Mouse (Mus musculus) MEL (cell line): ENCODE results near the gene Aip. TPM values are rescaled to one million over a fixed set of nuclear protein-coding genes. Genes with fewer than 3 reads are reported as not detected.

Source experiments
- DNase-seq: peaks from one replicate; pipeline ENCODE4 v3.0.0; 2011; ENCODE audit warnings: low read depth, low spot score
- H3K27ac ChIP-seq: 2 replicates; pipeline ENCODE4 v1.5.1; 2012; ENCODE audit warnings: low read depth, mild to moderate bottlenecking, control low read depth, low read length, moderate library complexity; ENCODE audit not compliant: control insufficient read depth
- H3K27me3 ChIP-seq, 2 experiments: fragments of 150-350 bp in 1 of 2; sonication (generic) in 1 of 2; 2 replicates each; pipeline ENCODE4 v1.6.1; 2012; ENCODE audit warnings: low read length in 2 of 2, mild to moderate bottlenecking in 2 of 2, improper control_type of control experiment in 1 of 2, moderate library complexity in 1 of 2; ENCODE audit not compliant: insufficient read depth in 2 of 2, control insufficient read depth in 1 of 2
- H3K36me3 ChIP-seq, 2 experiments: 2 replicates each; pipeline ENCODE4 v1.6.1; 2012 to 2014; ENCODE audit warnings: low read length in 2 of 2, improper control_type of control experiment in 1 of 2, inconsistent platforms in 1 of 2, mild to moderate bottlenecking in 1 of 2; ENCODE audit not compliant: insufficient read depth in 2 of 2, control insufficient read depth in 1 of 2
- H3K4me1 ChIP-seq, 2 experiments: fragments of 150-350 bp in 1 of 2; sonication (generic) in 1 of 2; 2 replicates each; pipeline ENCODE4 v1.6.1; 2012; ENCODE audit warnings: low read length in 2 of 2, improper control_type of control experiment in 1 of 2, mild to moderate bottlenecking in 1 of 2; ENCODE audit not compliant: insufficient read depth in 2 of 2, control insufficient read depth in 1 of 2
- H3K4me3 ChIP-seq, 2 experiments: fragments of 150-350 bp in 1 of 2; sonication (generic) in 1 of 2; 2 replicates each; pipeline ENCODE4 v1.5.1; 2012; ENCODE audit warnings: low read depth in 2 of 2, low read length in 2 of 2, mild to moderate bottlenecking in 2 of 2, moderate library complexity in 2 of 2, control low read depth in 1 of 2, improper control_type of control experiment in 1 of 2; ENCODE audit not compliant: control insufficient read depth in 1 of 2, insufficient read depth in 1 of 2
- H3K79me2 ChIP-seq: 2 replicates; pipeline ENCODE4 v1.6.1; 2012; ENCODE audit warnings: mild to moderate bottlenecking, low read length, moderate library complexity; ENCODE audit not compliant: control insufficient read depth, poor library complexity, insufficient read depth
- H3K9ac ChIP-seq: 2 replicates; pipeline ENCODE4 v1.6.1; 2012; ENCODE audit warnings: low read depth, mild to moderate bottlenecking, control low read depth, low read length, moderate library complexity; ENCODE audit not compliant: control insufficient read depth, poor library complexity, severe bottlenecking
- H3K9me3 ChIP-seq: fragments of 150-350 bp; sonication (generic); replicated peaks from 2 replicates; pipeline ENCODE4 v1.6.1; 2012; ENCODE audit warnings: mild to moderate bottlenecking, low read length, improper control_type of control experiment, moderate library complexity; ENCODE audit not compliant: insufficient read depth
- CHD1 ChIP-seq: IDR thresholded peaks from 2 replicates; pipeline ENCODE4 v1.6.1; 2012; ENCODE audit warnings: low read depth, mild to moderate bottlenecking, inconsistent platforms, low read length, improper control_type of control experiment
- CTCF ChIP-seq, 3 experiments: IDR thresholded peaks in 2 of 3; conservative IDR thresholded peaks in 1 of 3; 2 replicates each; pipeline ENCODE4 v1.5.1; 2011 to 2012; ENCODE audit warnings: low read length in 3 of 3, low read depth in 2 of 3, mild to moderate bottlenecking in 2 of 3, improper control_type of control experiment in 1 of 3, inconsistent platforms in 1 of 3, mixed read lengths in 1 of 3, moderate library complexity in 1 of 3; ENCODE audit not compliant: control insufficient read depth in 1 of 3, insufficient read depth in 1 of 3, poor library complexity in 1 of 3, severe bottlenecking in 1 of 3
- ELF1 ChIP-seq: IDR thresholded peaks from 2 replicates; pipeline ENCODE4 v1.6.1; 2014; ENCODE audit warnings: low read depth, mild to moderate bottlenecking, inconsistent platforms, low read length, improper control_type of control experiment, moderate library complexity
- EP300 ChIP-seq, 2 experiments: IDR thresholded peaks; 2 replicates each; pipeline ENCODE4 v1.6.1; 2011; ENCODE audit warnings: improper control_type of control experiment in 2 of 2, low read length in 2 of 2, low read depth in 1 of 2, mild to moderate bottlenecking in 1 of 2
- HCFC1 ChIP-seq: IDR thresholded peaks from 2 replicates; pipeline ENCODE4 v1.6.1; 2012; ENCODE audit warnings: low read depth, mild to moderate bottlenecking, inconsistent platforms, low read length, improper control_type of control experiment, moderate library complexity
- KAT2A ChIP-seq: conservative IDR thresholded peaks from 2 replicates; pipeline ENCODE4 v1.6.1; 2012; ENCODE audit warnings: low read depth, low read length, improper control_type of control experiment, inconsistent platforms
- MAFK ChIP-seq: IDR thresholded peaks from 2 replicates; pipeline ENCODE4 v1.6.1; 2011; ENCODE audit warnings: low read depth, mild to moderate bottlenecking, low read length, improper control_type of control experiment, borderline replicate concordance
- MAZ ChIP-seq: IDR thresholded peaks from 2 replicates; pipeline ENCODE4 v1.6.1; 2012; ENCODE audit warnings: low read depth, mild to moderate bottlenecking, inconsistent platforms, low read length, improper control_type of control experiment
- MEF2A ChIP-seq: IDR thresholded peaks from 2 replicates; pipeline ENCODE4 v1.6.1; 2014; ENCODE audit warnings: low read depth, mild to moderate bottlenecking, inconsistent platforms, low read length, improper control_type of control experiment; ENCODE audit not compliant: poor library complexity, insufficient replicate concordance, severe bottlenecking; ENCODE audit errors: extremely low read depth
- MXI1 ChIP-seq: IDR thresholded peaks from 2 replicates; pipeline ENCODE4 v1.6.1; 2011; ENCODE audit warnings: mild to moderate bottlenecking, low read depth, low read length, improper control_type of control experiment
- NELFE ChIP-seq: IDR thresholded peaks from 2 replicates; pipeline ENCODE4 v1.6.1; 2011; ENCODE audit warnings: low read depth, low read length, improper control_type of control experiment
- NRF1 ChIP-seq: IDR thresholded peaks from 2 replicates; pipeline ENCODE4 v1.6.1; 2014; ENCODE audit warnings: low read depth, mild to moderate bottlenecking, inconsistent platforms, low read length, improper control_type of control experiment, moderate library complexity; ENCODE audit not compliant: poor library complexity, insufficient read depth, severe bottlenecking
- POLR2A ChIP-seq, 2 experiments: IDR thresholded peaks; 2 replicates each; pipeline ENCODE4 v1.6.1; 2011 to 2012; ENCODE audit warnings: low read length in 2 of 2, mild to moderate bottlenecking in 2 of 2, control low read depth in 1 of 2, improper control_type of control experiment in 1 of 2, low read depth in 1 of 2, moderate library complexity in 1 of 2; ENCODE audit not compliant: control insufficient read depth in 1 of 2, insufficient read depth in 1 of 2, poor library complexity in 1 of 2
- POLR2AphosphoS2 ChIP-seq: IDR thresholded peaks from 2 replicates; pipeline ENCODE4 v1.6.1; 2011; ENCODE audit warnings: low read length, improper control_type of control experiment
- POLR2AphosphoS5 ChIP-seq: IDR thresholded peaks from 2 replicates; pipeline ENCODE4 v1.6.1; 2012; ENCODE audit warnings: low read depth, borderline replicate concordance, mild to moderate bottlenecking, inconsistent platforms, low read length, moderate library complexity, mixed read lengths
- SIN3A ChIP-seq: IDR thresholded peaks from 2 replicates; pipeline ENCODE4 v1.6.1; 2012; ENCODE audit warnings: low read length, improper control_type of control experiment, inconsistent platforms
- SMC3 ChIP-seq: IDR thresholded peaks from 2 replicates; pipeline ENCODE4 v1.6.1; 2011; ENCODE audit warnings: low read depth, low read length, improper control_type of control experiment
- ZKSCAN1 ChIP-seq: IDR thresholded peaks from 2 replicates; pipeline ENCODE4 v1.6.1; 2012; ENCODE audit warnings: low read depth, mild to moderate bottlenecking, inconsistent platforms, low read length, improper control_type of control experiment, moderate library complexity
- ZNF384 ChIP-seq: IDR thresholded peaks from 2 replicates; pipeline ENCODE4 v1.6.1; 2012; ENCODE audit warnings: low read depth, mild to moderate bottlenecking, inconsistent platforms, low read length, improper control_type of control experiment
- polyA plus RNA-seq, 2 experiments: library from polyadenylated mRNA; stranded (reverse) in 1 of 2; unstranded in 1 of 2; fragments of >175 nt in 1 of 2; fragments of >200 nt in 1 of 2; gene quantifications; 2 replicates each; pipeline versions ENCODE4 v1.2.1 to v1.2.4; 2012; ENCODE audit warnings: low replicate concordance in 2 of 2, low read depth in 1 of 2; ENCODE audit not compliant: insufficient read length in 2 of 2, insufficient read depth in 1 of 2, missing spikeins in 1 of 2
- total RNA-seq: library from RNA; depleted of rRNA; stranded (reverse); fragments of 300-350 nt; gene quantifications from 2 replicates; pipeline ENCODE4 v1.2.3, GENCODE M21; 2012

Gene Aip
- total and polyA plus RNA-seq, 3 experiments, result 37.8 to 101 TPM; not detected in 1

DNA sequence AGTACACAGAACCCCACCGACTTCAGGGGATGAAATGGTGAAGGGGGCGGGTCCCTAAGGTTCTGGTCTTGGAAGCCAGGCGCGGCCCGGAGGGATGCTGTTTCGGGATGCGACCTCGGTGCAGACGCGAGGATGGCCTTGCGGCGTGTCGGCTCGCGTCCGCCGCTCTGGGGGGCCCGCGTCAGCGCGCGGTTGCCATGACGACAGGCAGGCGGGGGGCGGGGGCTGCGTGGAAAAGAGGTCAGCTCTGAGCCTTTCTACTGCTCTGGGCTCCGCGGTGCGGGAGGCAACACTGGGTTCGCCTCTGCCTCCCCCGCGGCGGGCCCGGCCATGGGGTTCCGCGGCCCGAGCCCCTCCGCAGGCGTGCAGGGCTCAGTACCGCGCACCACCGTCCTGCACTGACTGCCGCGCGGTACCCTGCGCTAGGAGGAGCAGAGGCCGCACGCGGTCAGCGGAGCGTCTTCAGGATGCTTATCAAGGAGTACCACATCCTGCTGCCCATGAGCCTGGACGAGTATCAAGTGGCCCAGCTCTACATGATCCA lies 24.9 kb downstream of the Aip start:
- H3K9ac ChIP-seq, result peak overlapping the region; percentile 74
- no peak overlapping the region for H3K27ac ChIP-seq
- peak; percentile 55 for DNase-seq
- H3K36me3 ChIP-seq, result peaks cover 0 to 11% of the 10 kb centered on the region in 2 experiments; a peak in 2 of 4 replicates
- H3K4me1 ChIP-seq, result peaks cover 0 to 21% of the 10 kb centered on the region in 2 experiments; a peak in 3 of 4 replicates
- TF ChIP-seq POLR2A (IDR thresholded peaks at IDR 0.05; ENCODE audit: control insufficient read depth in 1 of 2, insufficient read depth in 1 of 2, low read depth in 1 of 2, low read length in 2 of 2, poor library complexity in 1 of 2) (no peak), KAT2A (no peak), CHD1 (no peak), MAFK (no peak), SMC3 (no peak), NELFE (no peak), ELF1 (no peak), ZKSCAN1 (no peak), NRF1 (no peak)
- peak overlapping the region; percentile 74 to 99 for H3K4me3 ChIP-seq
- peaks cover 8% of the 10 kb centered on the region for H3K79me2 ChIP-seq
- H3K27me3 ChIP-seq, result no peaks in the 10 kb centered on the region
- H3K9me3 ChIP-seq, result no peaks in the 10 kb centered on the region

DNA sequence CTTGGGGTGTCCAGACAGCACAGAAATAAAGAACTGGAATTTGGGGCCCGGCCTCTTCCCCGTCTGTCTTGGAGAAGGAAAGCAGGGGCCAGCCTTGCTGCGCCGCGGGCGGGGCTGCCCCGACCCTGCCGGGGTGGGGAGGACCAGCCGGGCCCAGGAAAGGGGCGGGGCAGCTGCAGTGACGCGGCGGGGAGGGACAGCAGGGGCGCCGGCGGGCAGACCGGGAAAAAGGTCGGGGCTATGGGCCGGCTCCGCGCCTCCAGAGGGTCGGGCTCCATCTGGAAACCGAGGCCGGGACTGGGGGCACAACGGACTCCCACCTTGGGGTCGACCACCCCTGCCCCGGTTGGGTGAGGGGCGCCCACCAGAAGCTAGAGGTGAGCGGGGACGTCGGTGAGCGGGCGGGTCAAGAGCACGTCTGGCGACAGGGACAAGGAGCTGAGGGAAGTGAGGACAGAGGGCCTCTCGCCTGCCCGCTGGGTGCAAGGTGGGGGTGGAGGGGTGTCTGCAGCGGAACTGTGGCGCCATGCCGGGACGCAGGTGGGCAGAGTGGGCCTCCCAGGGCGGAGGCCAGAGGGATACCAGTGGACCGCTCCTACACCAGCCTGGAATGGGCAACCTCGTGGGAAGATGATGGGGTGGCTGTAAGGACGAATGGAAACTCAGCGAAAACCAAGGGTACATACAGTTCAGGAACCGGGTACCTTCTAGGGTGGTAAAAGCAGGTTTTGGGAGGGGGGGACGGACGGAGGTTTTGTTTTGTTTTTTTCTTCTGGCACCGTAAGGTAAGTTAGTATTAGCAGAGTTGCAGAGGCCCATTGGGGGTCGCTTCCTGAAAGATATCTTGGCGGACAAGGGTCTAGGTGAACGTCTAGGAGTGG lies 25.6 kb downstream of the Aip start, which contains the start of gene Pitpnm1:
Pitpnm1 (plus strand) TSS at position 162 of the 881 bp plus-strand sequence.
- TF ChIP-seq CTCF (IDR thresholded peaks at IDR 0.05 in 2 of 3, conservative IDR thresholded peaks at IDR 0.05 in 1 of 3; ENCODE audit: control insufficient read depth in 1 of 3, insufficient read depth in 1 of 3, low read depth in 2 of 3, low read length in 3 of 3, poor library complexity in 1 of 3, severe bottlenecking in 1 of 3) (no peak), HCFC1 (peak; percentile 17; the same call in 1 of the 2 replicates), MXI1 (peak; percentile 12), POLR2AphosphoS5 (no peak), POLR2AphosphoS2 (no peak), SMC3 (peak; percentile 21; the same call in 1 of the 2 replicates), NELFE (peak; percentile 34; the same call in 1 of the 2 replicates), MAZ (0 out of 2 replicates have a peak, but pooled peaks have one; percentile 22), EP300 (IDR thresholded peaks at IDR 0.05; ENCODE audit: low read depth in 1 of 2, low read length in 2 of 2) (no peak), SIN3A (peak; percentile 29), MEF2A (no peak), MAFK (no peak), CHD1 (no peak), POLR2A (IDR thresholded peaks at IDR 0.05; ENCODE audit: control insufficient read depth in 1 of 2, insufficient read depth in 1 of 2, low read depth in 1 of 2, low read length in 2 of 2, poor library complexity in 1 of 2) (peak in 1 of 2 experiments; percentile 78; a peak in 3 of 4 replicates), ZNF384 (no peak)
- TF ChIP-seq, all 39 proteins: peak for 7
- no peaks in the 10 kb centered on the region for H3K27me3 ChIP-seq
- peak within 1 kb of the TSS; percentile 44 for H3K27ac ChIP-seq
- peak within 1 kb of the TSS; percentile 74 to 99 for H3K4me3 ChIP-seq
- peak within 1 kb of the TSS; percentile 74 for H3K9ac ChIP-seq
- H3K36me3 ChIP-seq, result peaks cover 0 to 13% of the 10 kb centered on the region in 2 experiments; a peak in 2 of 4 replicates
- peaks cover 8% of the 10 kb centered on the region for H3K79me2 ChIP-seq
- no peaks in the 10 kb centered on the region for H3K9me3 ChIP-seq
- DNase-seq, result peak; percentile 76
- peaks cover 0 to 21% of the 10 kb centered on the region in 2 experiments; a peak in 3 of 4 replicates for H3K4me1 ChIP-seq
